In the genomic region with DNA sequence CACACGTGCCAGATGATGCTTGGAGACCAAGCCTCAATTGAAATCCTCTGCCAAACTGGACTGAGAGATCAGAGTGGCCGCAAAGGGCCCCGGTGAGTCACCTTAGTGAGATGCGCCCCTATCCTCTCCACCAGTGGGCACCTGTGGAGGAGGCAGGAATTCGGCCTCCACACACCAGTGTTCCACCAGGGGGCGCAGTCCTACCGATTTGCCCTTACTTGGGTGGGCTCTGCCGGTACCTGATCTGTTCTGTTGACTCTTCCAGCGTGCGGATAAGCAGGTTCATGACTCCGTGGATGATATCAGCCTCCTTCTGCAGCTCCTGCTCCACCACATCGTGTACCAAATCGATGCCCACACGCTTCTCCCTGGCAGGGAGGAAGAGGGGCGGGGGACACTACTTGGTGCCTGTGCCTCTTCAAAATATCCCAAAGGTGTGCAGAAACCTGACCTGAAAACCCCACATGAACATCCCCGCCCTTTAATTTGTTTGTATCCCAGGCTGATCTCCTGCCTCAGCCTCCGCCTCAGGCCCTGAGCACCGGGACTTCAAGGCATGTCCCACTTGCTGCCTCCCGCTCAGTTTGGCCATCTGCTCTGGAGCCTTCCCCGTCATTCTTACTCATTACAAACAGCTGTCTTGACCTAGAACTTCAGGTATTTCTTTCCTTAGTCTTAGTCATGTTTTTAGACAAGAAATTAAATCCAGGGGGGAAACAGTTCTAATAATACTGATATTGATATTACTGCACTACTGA, we compare ENCODE assay signal across 8 mouse cellular contexts. TPM values are rescaled to one million over a fixed set of nuclear protein-coding genes. Genes with fewer than 3 reads are reported as not detected.
DNase-seq lines count a peak whose midpoint lies in the region; ATAC-seq and TF ChIP-seq lines count a peak whose summit lies in the region.

No protein-coding gene starts in this region.

- H3K36me3 ChIP-seq in embryonic facial prominence, embryonic 10.5 days (replicated peaks): no peaks in the 10 kb centered on the region
- H3K36me3 ChIP-seq in kidney, embryonic 14.5 days (ENCODE audit: control insufficient read depth, insufficient read depth, low read length): no peaks in the 10 kb centered on the region
- H3K36me3 ChIP-seq in liver, embryonic 11.5 days (ENCODE audit: control insufficient read depth, insufficient read depth, low read length): no peaks in the 10 kb centered on the region
- no peaks in the 10 kb centered on the region for H3K36me3 ChIP-seq in myocyte (ENCODE audit: control insufficient read depth, insufficient read depth)
- H3K36me3 ChIP-seq in stomach, embryonic 15.5 days: no peaks in the 10 kb centered on the region

- 21% methylated on average over 20 of the region's 20 CpGs for WGBS in embryonic facial prominence, embryonic 10.5 days
- WGBS in kidney, embryonic 14.5 days: 25% methylated on average over 20 of the region's 20 CpGs
- 18% methylated on average over 20 of the region's 20 CpGs for WGBS in liver, embryonic 11.5 days
- 22% methylated on average over 20 of the region's 20 CpGs for WGBS in stomach, embryonic 15.5 days

- peak; percentile 64 to 73 for DNase-seq in left cerebral cortex, adult 18-20 months (ENCODE audit: low spot score in 2 of 2)
- DNase-seq in left cerebral cortex, adult 11 months (ENCODE audit: low spot score): no peak
- DNase-seq in embryonic facial prominence, embryonic 10.5 days (ENCODE audit: low spot score): peak; percentile 86
- peak; percentile 67 for DNase-seq in heart, adult 8-10 months (ENCODE audit: low spot score)
- DNase-seq in liver, embryonic 11.5 days (ENCODE audit: low spot score): peak; percentile 72

- H3K4me1 ChIP-seq in embryonic facial prominence, embryonic 10.5 days: peaks cover 5% of the 10 kb centered on the region; the same call in 1 of the 2 replicates
- 0 out of 2 replicates have a peak, but pooled peaks cover 3% of the 10 kb centered on the region for H3K4me1 ChIP-seq in kidney, embryonic 14.5 days (ENCODE audit: control insufficient read depth, insufficient read depth, low read length)
- no peaks in the 10 kb centered on the region for H3K4me1 ChIP-seq in liver, embryonic 11.5 days (replicated peaks; ENCODE audit: control insufficient read depth, insufficient read depth, low read length)
- peaks cover 4% of the 10 kb centered on the region; the same call in 1 of the 2 replicates for H3K4me1 ChIP-seq in stomach, embryonic 15.5 days

- no peaks in the 10 kb centered on the region for H3K79me2 ChIP-seq in myocyte (ENCODE audit: control insufficient read depth, insufficient read depth)

- peak; percentile 69; the same call in 1 of the 2 replicates for ATAC-seq in kidney, embryonic 14.5 days (ENCODE audit: low FRiP score, low TSS enrichment)
- ATAC-seq in liver, embryonic 11.5 days (replicated peaks; ENCODE audit: low FRiP score): peak; percentile 51; the same call in 1 of the 2 replicates
- ATAC-seq in stomach, embryonic 15.5 days (ENCODE audit: insufficient read depth, low FRiP score, low read depth): 0 out of 2 replicates have a peak, but pooled peaks have one; percentile 39

- H3K4me3 ChIP-seq in embryonic facial prominence, embryonic 10.5 days: peak overlapping the region; percentile 41
- H3K4me3 ChIP-seq in kidney, embryonic 14.5 days (ENCODE audit: low read length): no peak overlapping the region
- no peak overlapping the region for H3K4me3 ChIP-seq in liver, embryonic 11.5 days (ENCODE audit: low read depth, low read length)
- H3K4me3 ChIP-seq in myocyte: no peak overlapping the region
- H3K4me3 ChIP-seq in stomach, embryonic 15.5 days (replicated peaks): peak overlapping the region; percentile 20; the same call in 1 of the 2 replicates

- no peaks in the 10 kb centered on the region for H3K27me3 ChIP-seq in embryonic facial prominence, embryonic 10.5 days (replicated peaks; ENCODE audit: low read depth, poor library complexity, severe bottlenecking)
- H3K27me3 ChIP-seq in kidney, embryonic 14.5 days (ENCODE audit: control insufficient read depth, insufficient read depth, low read length): no peaks in the 10 kb centered on the region
- H3K27me3 ChIP-seq in liver, embryonic 11.5 days (replicated peaks; ENCODE audit: control insufficient read depth, insufficient read depth, low read length): no peaks in the 10 kb centered on the region
- peaks cover 9% of the 10 kb centered on the region for H3K27me3 ChIP-seq in myocyte (ENCODE audit: control insufficient read depth, insufficient read depth, insufficient read length)
- no peaks in the 10 kb centered on the region for H3K27me3 ChIP-seq in stomach, embryonic 15.5 days (replicated peaks)

- H3K27ac ChIP-seq in embryonic facial prominence, embryonic 10.5 days (replicated peaks): no peak overlapping the region
- no peak overlapping the region for H3K27ac ChIP-seq in kidney, embryonic 14.5 days (ENCODE audit: low read depth, low read length)
- no peak overlapping the region for H3K27ac ChIP-seq in liver, embryonic 11.5 days (ENCODE audit: low read depth, low read length)
- H3K27ac ChIP-seq in stomach, embryonic 15.5 days: no peak overlapping the region

- H3ac ChIP-seq in myocyte (ENCODE audit: control insufficient read depth, insufficient read length): no peak overlapping the region

- H3K9ac ChIP-seq in kidney, embryonic 14.5 days (ENCODE audit: low read depth, low read length): no peak overlapping the region
- H3K9ac ChIP-seq in liver, embryonic 11.5 days (ENCODE audit: low read depth, low read length): no peak overlapping the region
- no peak overlapping the region for H3K9ac ChIP-seq in stomach, embryonic 15.5 days

- peak overlapping the region; percentile 27 for H3K4me2 ChIP-seq in kidney, embryonic 14.5 days (replicated peaks; ENCODE audit: low read depth, low read length)
- H3K4me2 ChIP-seq in liver, embryonic 11.5 days: peak overlapping the region; percentile 41
- no peak overlapping the region for H3K4me2 ChIP-seq in myocyte (ENCODE audit: low read depth)
- H3K4me2 ChIP-seq in stomach, embryonic 15.5 days: peak overlapping the region; percentile 47

- no peak for TF ChIP-seq POLR2A in myocyte (IDR thresholded peaks at IDR 0.05; ENCODE audit: insufficient read length, low read depth)

- no peaks in the 10 kb centered on the region for H3K9me3 ChIP-seq in embryonic facial prominence, embryonic 10.5 days
- H3K9me3 ChIP-seq in kidney, embryonic 14.5 days (ENCODE audit: control insufficient read depth, low read length): no peaks in the 10 kb centered on the region
- no peaks in the 10 kb centered on the region for H3K9me3 ChIP-seq in liver, embryonic 11.5 days (ENCODE audit: control insufficient read depth, low read length)
- no peaks in the 10 kb centered on the region for H3K9me3 ChIP-seq in stomach, embryonic 15.5 days

TF ChIP-seq in myocyte, 11 proteins besides CTCF, POLR2A, EP300 and RAD21:
- TF ChIP-seq SRF (IDR thresholded peaks at IDR 0.05; ENCODE audit: control insufficient read depth, insufficient read length, low read depth) (peak; percentile 37), POLR2AphosphoS2 (IDR thresholded peaks at IDR 0.05; ENCODE audit: insufficient read length, low read depth) (no peak)
TF ChIP-seq in myocyte: peak in this region for 1.

RNA-seq across cellular contexts. Expression of gene Tekt1, which starts 7.1 kb away (rescaled TPM):
- total RNA-seq in left cerebral cortex, adult 18-20 months (2021): 1 to 10 TPM; 2.4 to 3.1 TPM
- 6.3 and 7.2 TPM in 2 replicates for polyA plus RNA-seq in embryonic facial prominence, embryonic 10.5 days (2016; fragmentation: Nextera tagmentation; extraction: Ambion mirVana)
- total RNA-seq in heart, adult 8-10 months (2022): under 1 TPM in 1 of 4 experiments, not detected in 3; 0.28 TPM
- 5.8 and 8.3 TPM in 2 replicates for polyA plus RNA-seq in kidney, embryonic 14.5 days (2014; fragmentation: Nextera tagmentation; extraction: Ambion mirVana)
- polyA plus RNA-seq in liver, embryonic 11.5 days (2014; fragmentation: Nextera tagmentation; extraction: Ambion mirVana): 1.1 and 1.3 TPM in 2 replicates
- polyA plus RNA-seq in myocyte (2012; fragmentation: generic; extraction: Trizol): not detected
- polyA plus RNA-seq in stomach, embryonic 15.5 days (2015; fragmentation: Nextera tagmentation; extraction: Ambion mirVana): 0.67 and 0.68 TPM in 2 replicates

RNA-seq across cellular contexts. Expression of gene Fbxo39, which starts 40.9 kb away (rescaled TPM):
- total RNA-seq in left cerebral cortex, adult 18-20 months (2021): not detected
- not detected in 2 replicates for polyA plus RNA-seq in embryonic facial prominence, embryonic 10.5 days (2016; fragmentation: Nextera tagmentation; extraction: Ambion mirVana)
- not detected for total RNA-seq in heart, adult 8-10 months (2022)
- not detected in 2 replicates for polyA plus RNA-seq in kidney, embryonic 14.5 days (2014; fragmentation: Nextera tagmentation; extraction: Ambion mirVana)
- polyA plus RNA-seq in liver, embryonic 11.5 days (2014; fragmentation: Nextera tagmentation; extraction: Ambion mirVana): not detected in 2 replicates
- 0.02 TPM for polyA plus RNA-seq in myocyte (2012; fragmentation: generic; extraction: Trizol)
- not detected in 2 replicates for polyA plus RNA-seq in stomach, embryonic 15.5 days (2015; fragmentation: Nextera tagmentation; extraction: Ambion mirVana)

RNA-seq across cellular contexts. Expression of gene Xaf1, which starts 53.7 kb away (rescaled TPM):
- 1 to 10 TPM; 7.5 to 7.6 TPM for total RNA-seq in left cerebral cortex, adult 18-20 months (2021)
- 3.2 and 3.4 TPM in 2 replicates for polyA plus RNA-seq in embryonic facial prominence, embryonic 10.5 days (2016; fragmentation: Nextera tagmentation; extraction: Ambion mirVana)
- 10 to 100 TPM in 1 of 4 experiments, 1 to 10 TPM in 3; 9.1 to 11.5 (median 9.2) TPM for total RNA-seq in heart, adult 8-10 months (2022)
- 4.2 and 4.8 TPM in 2 replicates for polyA plus RNA-seq in kidney, embryonic 14.5 days (2014; fragmentation: Nextera tagmentation; extraction: Ambion mirVana)
- polyA plus RNA-seq in liver, embryonic 11.5 days (2014; fragmentation: Nextera tagmentation; extraction: Ambion mirVana): 2.7 and 2.8 TPM in 2 replicates
- 5.9 TPM for polyA plus RNA-seq in myocyte (2012; fragmentation: generic; extraction: Trizol)
- 5.3 and 6.0 TPM in 2 replicates for polyA plus RNA-seq in stomach, embryonic 15.5 days (2015; fragmentation: Nextera tagmentation; extraction: Ambion mirVana)

RNA-seq across cellular contexts. Expression of gene Smtnl2, which starts 56.4 kb away (rescaled TPM):
- 1 to 10 TPM in 1 of 2 experiments, under 1 TPM in 1; 0.61 to 1.3 TPM for total RNA-seq in left cerebral cortex, adult 18-20 months (2021)
- 16.4 and 16.6 TPM in 2 replicates for polyA plus RNA-seq in embryonic facial prominence, embryonic 10.5 days (2016; fragmentation: Nextera tagmentation; extraction: Ambion mirVana)
- total RNA-seq in heart, adult 8-10 months (2022): 10 to 100 TPM; 13.6 to 18.9 (median 16.5) TPM
- polyA plus RNA-seq in kidney, embryonic 14.5 days (2014; fragmentation: Nextera tagmentation; extraction: Ambion mirVana): 30.0 and 56.1 TPM in 2 replicates
- 22.9 and 24.8 TPM in 2 replicates for polyA plus RNA-seq in liver, embryonic 11.5 days (2014; fragmentation: Nextera tagmentation; extraction: Ambion mirVana)
- polyA plus RNA-seq in myocyte (2012; fragmentation: generic; extraction: Trizol): 2.0 TPM
- 50.8 and 56.0 TPM in 2 replicates for polyA plus RNA-seq in stomach, embryonic 15.5 days (2015; fragmentation: Nextera tagmentation; extraction: Ambion mirVana)

Comparison
In these comparisons a context has a peak if more than half of its experiments do, and no peak if none do; other contexts are left out.
1. H3K4me3 ChIP-seq: peak in embryonic facial prominence, embryonic 10.5 days (single experiment) and stomach, embryonic 15.5 days (single experiment); none in kidney, embryonic 14.5 days (single experiment), liver, embryonic 11.5 days (single experiment) and myocyte (single experiment).
2. Peak in every context shown above with its lines, with median percentiles within 50 percentile points of each other: ATAC-seq.